ENCODE assay signal across 8 mouse cellular contexts in genomic region chr8:71951436-71952161, GRCm38 (mm10). TPM values are rescaled to one million over a fixed set of nuclear protein-coding genes. Genes with fewer than 3 reads are reported as not detected.
DNase-seq lines count a peak whose midpoint lies in the region; ATAC-seq lines count a peak whose summit lies in the region.

No protein-coding gene starts in this region.

- H3K4me1 ChIP-seq in heart, embryonic 10.5 days = peaks cover 14% of the 10 kb centered on the region
- peaks cover 10% of the 10 kb centered on the region; the same call in 1 of the 2 replicates for H3K4me1 ChIP-seq in embryonic facial prominence, embryonic 12.5 days
- H3K4me1 ChIP-seq in intestine, embryonic 14.5 days (replicated peaks; ENCODE audit: control insufficient read depth, insufficient read depth, low read length) = peaks cover 4% of the 10 kb centered on the region; the same call in 1 of the 2 replicates
- peaks cover 18% of the 10 kb centered on the region for H3K4me1 ChIP-seq in midbrain, embryonic 10.5 days

- no peaks in the 10 kb centered on the region for H3K27me3 ChIP-seq in heart, embryonic 10.5 days (ENCODE audit: insufficient read depth, poor library complexity, severe bottlenecking)
- H3K27me3 ChIP-seq in embryonic facial prominence, embryonic 12.5 days = no peaks in the 10 kb centered on the region
- H3K27me3 ChIP-seq in intestine, embryonic 14.5 days (replicated peaks; ENCODE audit: control insufficient read depth, insufficient read depth, low read length) = no peaks in the 10 kb centered on the region
- H3K27me3 ChIP-seq in midbrain, embryonic 10.5 days (ENCODE audit: low read depth, poor library complexity, severe bottlenecking) = no peaks in the 10 kb centered on the region

- 38% methylated on average over 14 of the region's 14 CpGs for WGBS in heart, embryonic 10.5 days
- whole genome bisulfite sequencing in embryonic facial prominence, embryonic 12.5 days = 39% methylated on average over 13 of the region's 14 CpGs
- WGBS in intestine, embryonic 14.5 days = 38% methylated on average over 12 of the region's 14 CpGs
- 49% methylated on average over 14 of the region's 14 CpGs for WGBS in midbrain, embryonic 10.5 days

- H3K27ac ChIP-seq in heart, embryonic 10.5 days = peak overlapping the region; percentile 93
- H3K27ac ChIP-seq in embryonic facial prominence, embryonic 12.5 days = 0 out of 2 replicates have a peak overlapping the region, but pooled peaks have one; percentile 30
- H3K27ac ChIP-seq in intestine, embryonic 14.5 days (ENCODE audit: low read depth) = peak overlapping the region; percentile 79; the same call in 1 of the 2 replicates
- peak overlapping the region; percentile 92 for H3K27ac ChIP-seq in midbrain, embryonic 10.5 days (replicated peaks)

- H3K36me3 ChIP-seq in heart, embryonic 10.5 days = peaks cover 22% of the 10 kb centered on the region
- peaks cover 16% of the 10 kb centered on the region for H3K36me3 ChIP-seq in embryonic facial prominence, embryonic 12.5 days
- H3K36me3 ChIP-seq in intestine, embryonic 14.5 days (ENCODE audit: control insufficient read depth, insufficient read depth, low read length) = peaks cover 6% of the 10 kb centered on the region; the same call in 1 of the 2 replicates
- peaks cover 41% of the 10 kb centered on the region for H3K36me3 ChIP-seq in midbrain, embryonic 10.5 days

- peak overlapping the region; percentile 62 for H3K4me2 ChIP-seq in embryonic facial prominence, embryonic 12.5 days (replicated peaks)
- H3K4me2 ChIP-seq in intestine, embryonic 14.5 days (ENCODE audit: low read length) = peak overlapping the region; percentile 62

- H3K4me3 ChIP-seq in heart, embryonic 10.5 days = peak overlapping the region; percentile 81
- H3K4me3 ChIP-seq in embryonic facial prominence, embryonic 12.5 days = peak overlapping the region; percentile 59
- H3K4me3 ChIP-seq in intestine, embryonic 14.5 days (ENCODE audit: low read depth, low read length) = peak overlapping the region; percentile 93
- H3K4me3 ChIP-seq in midbrain, embryonic 10.5 days = peak overlapping the region; percentile 75

- H3K9ac ChIP-seq in embryonic facial prominence, embryonic 12.5 days = peak overlapping the region; percentile 61
- peak overlapping the region; percentile 81 for H3K9ac ChIP-seq in intestine, embryonic 14.5 days (ENCODE audit: low read length)

- no peaks in the 10 kb centered on the region for H3K9me3 ChIP-seq in heart, embryonic 10.5 days
- no peaks in the 10 kb centered on the region for H3K9me3 ChIP-seq in embryonic facial prominence, embryonic 12.5 days
- peaks cover 6% of the 10 kb centered on the region; the same call in 1 of the 2 replicates for H3K9me3 ChIP-seq in intestine, embryonic 14.5 days (ENCODE audit: control insufficient read depth, low read length)
- H3K9me3 ChIP-seq in midbrain, embryonic 10.5 days (replicated peaks) = peaks cover 33% of the 10 kb centered on the region; the same call in 1 of the 2 replicates

- no peak for ATAC-seq in embryonic facial prominence, embryonic 12.5 days (ENCODE audit: insufficient number of reproducible peaks, insufficient read depth, low FRiP score, low TSS enrichment)
- ATAC-seq in intestine, embryonic 14.5 days (replicated peaks; ENCODE audit: low FRiP score, low TSS enrichment, low read depth) = no peak

- no peak for DNase-seq in heart, embryonic 10.5 days (ENCODE audit: low spot score)
- no peak for DNase-seq in heart, postnatal 4 days
- peak; percentile 85 for DNase-seq in ES-CJ7 (ENCODE audit: low read depth, low spot score)
- DNase-seq in intestine, embryonic 14.5 days (ENCODE audit: low spot score) = peak; percentile 66
- DNase-seq in midbrain, embryonic 10.5 days (ENCODE audit: low spot score) = peak; percentile 23
- peak; percentile 18 to 19 for DNase-seq in thymus, postnatal 36 days
- no peak for DNase-seq in gastrocnemius, postnatal 10 days

RNA-seq across cellular contexts. Expression of gene Zfp961, which starts 0.8 kb away (rescaled TPM):
- polyA plus RNA-seq in heart, embryonic 10.5 days (2016; fragmentation: Nextera tagmentation; extraction: Ambion mirVana) = 16.2 and 19.5 TPM in 2 replicates
- total RNA-seq in heart, postnatal 4 days (2021) = 10 to 100 TPM in 1 of 2 experiments, 1 to 10 TPM in 1; 8.8 to 12.3 TPM
- polyA plus RNA-seq in embryonic facial prominence, embryonic 12.5 days (2016; fragmentation: Nextera tagmentation; extraction: Ambion mirVana) = 20.7 and 24.4 TPM in 2 replicates
- 24.5 and 28.3 TPM in 2 replicates for polyA plus RNA-seq in intestine, embryonic 14.5 days (2014; fragmentation: Nextera tagmentation; extraction: Ambion mirVana)
- polyA plus RNA-seq in midbrain, embryonic 10.5 days (2016; fragmentation: Nextera tagmentation; extraction: Ambion mirVana) = 24.4 and 26.6 TPM in 2 replicates
- 1 to 10 TPM; 3.5 to 5.9 TPM for total RNA-seq in gastrocnemius, postnatal 10 days (2021)

RNA-seq across cellular contexts. Expression of gene Zfp617, which starts 43.2 kb away (rescaled TPM):
- polyA plus RNA-seq in heart, embryonic 10.5 days (2016; fragmentation: Nextera tagmentation; extraction: Ambion mirVana) = 29.4 and 31.3 TPM in 2 replicates
- total RNA-seq in heart, postnatal 4 days (2021) = 10 to 100 TPM; 29.5 to 29.6 TPM
- polyA plus RNA-seq in embryonic facial prominence, embryonic 12.5 days (2016; fragmentation: Nextera tagmentation; extraction: Ambion mirVana) = 30.5 and 31.9 TPM in 2 replicates
- polyA plus RNA-seq in intestine, embryonic 14.5 days (2014; fragmentation: Nextera tagmentation; extraction: Ambion mirVana) = 23.1 and 25.2 TPM in 2 replicates
- polyA plus RNA-seq in midbrain, embryonic 10.5 days (2016; fragmentation: Nextera tagmentation; extraction: Ambion mirVana) = 35.4 and 37.5 TPM in 2 replicates
- 10 to 100 TPM; 21.4 to 23.1 TPM for total RNA-seq in gastrocnemius, postnatal 10 days (2021)

RNA-seq across cellular contexts. Expression of gene Zfp882, which starts 43.2 kb away (rescaled TPM):
- polyA plus RNA-seq in heart, embryonic 10.5 days (2016; fragmentation: Nextera tagmentation; extraction: Ambion mirVana) = 2.5 and 3.6 TPM in 2 replicates
- total RNA-seq in heart, postnatal 4 days (2021) = 1 to 10 TPM; 2.4 to 5.1 TPM
- polyA plus RNA-seq in embryonic facial prominence, embryonic 12.5 days (2016; fragmentation: Nextera tagmentation; extraction: Ambion mirVana) = 10.7 and 11.4 TPM in 2 replicates
- polyA plus RNA-seq in intestine, embryonic 14.5 days (2014; fragmentation: Nextera tagmentation; extraction: Ambion mirVana) = 4.1 and 6.4 TPM in 2 replicates
- polyA plus RNA-seq in midbrain, embryonic 10.5 days (2016; fragmentation: Nextera tagmentation; extraction: Ambion mirVana) = 8.2 and 10.7 TPM in 2 replicates
- total RNA-seq in gastrocnemius, postnatal 10 days (2021) = 1 to 10 TPM; 2.8 to 4.3 TPM

RNA-seq across cellular contexts. Expression of gene Cyp4f18, which starts 57.8 kb away (rescaled TPM):
- polyA plus RNA-seq in heart, embryonic 10.5 days (2016; fragmentation: Nextera tagmentation; extraction: Ambion mirVana) = not detected in 2 replicates
- under 1 TPM; 0.21 to 0.38 TPM for total RNA-seq in heart, postnatal 4 days (2021)
- polyA plus RNA-seq in embryonic facial prominence, embryonic 12.5 days (2016; fragmentation: Nextera tagmentation; extraction: Ambion mirVana) = 1.0 and 1.2 TPM in 2 replicates
- polyA plus RNA-seq in intestine, embryonic 14.5 days (2014; fragmentation: Nextera tagmentation; extraction: Ambion mirVana) = 1.0 and 1.1 TPM in 2 replicates
- polyA plus RNA-seq in midbrain, embryonic 10.5 days (2016; fragmentation: Nextera tagmentation; extraction: Ambion mirVana) = 0.32 and 0.36 TPM in 2 replicates
- total RNA-seq in gastrocnemius, postnatal 10 days (2021) = under 1 TPM; 0.19 to 0.75 TPM

Comparison
In these comparisons a context has a peak if more than half of its experiments do, and no peak if none do; other contexts are left out.
1. DNase-seq: peak in ES-CJ7 (single experiment), intestine, embryonic 14.5 days (single experiment), midbrain, embryonic 10.5 days (single experiment) and thymus, postnatal 36 days (2 of 2); none in heart, embryonic 10.5 days (single experiment), heart, postnatal 4 days (single experiment) and gastrocnemius, postnatal 10 days (single experiment).
2. H3K27ac ChIP-seq: peak in every context shown above with its lines; median percentile 93 in heart, embryonic 10.5 days; 92 in midbrain, embryonic 10.5 days; 79 in intestine, embryonic 14.5 days; 30 in embryonic facial prominence, embryonic 12.5 days.
3. Peak in every context shown above with its lines, with median percentiles within 50 percentile points of each other: H3K4me3 ChIP-seq.